Mouse (Mus musculus): ENCODE measurements at regions not wholly inside any gene's neighbourhood (a gene's known extent, or its start where the extent isn't known, plus 50 kb on each side); places are given as distances from the start of the nearest gene placed in this dataset.

DNA sequence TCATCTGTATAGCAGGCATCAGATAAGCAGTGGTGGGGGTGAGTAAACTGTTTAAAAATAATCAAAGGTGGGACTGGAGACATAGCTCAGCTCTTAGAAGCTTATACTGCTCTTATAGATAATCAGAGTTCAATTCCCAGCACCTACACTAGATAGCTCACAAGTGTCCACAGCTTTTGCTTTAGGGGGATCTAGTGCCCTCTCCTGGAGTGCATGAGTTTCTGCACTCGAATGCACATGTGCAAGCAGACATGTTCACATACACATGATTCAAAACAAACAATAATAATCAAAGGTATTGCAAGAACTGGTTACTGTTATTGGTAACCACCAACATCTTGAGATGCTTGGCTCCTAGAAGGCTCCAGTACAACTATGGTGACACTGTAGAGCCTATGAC is 343.3 kb downstream of the Gpam start:
- TF ChIP-seq CTCF (conservative IDR thresholded peaks at IDR 0.05; ENCODE audit: low read length) (peak; percentile 29), NANOG (IDR thresholded peaks at IDR 0.05; ENCODE audit: borderline replicate concordance, low read length) (no peak), POU5F1 (IDR thresholded peaks at IDR 0.05; ENCODE audit: borderline replicate concordance, low read length) (no peak)

All from E14TG2a.4 (cell line).